Mouse (Mus musculus): ENCODE measurements around the gene Kctd5.
A peak's percentile ranks its signal among the peaks of the same experiment; 100 is the strongest.
"Not testable (repeated sequence)": the region's sequence is repeated elsewhere in the genome, so short reads cannot be mapped to it uniquely, and the experiment has no call there.

Kctd5 gene

DNA sequence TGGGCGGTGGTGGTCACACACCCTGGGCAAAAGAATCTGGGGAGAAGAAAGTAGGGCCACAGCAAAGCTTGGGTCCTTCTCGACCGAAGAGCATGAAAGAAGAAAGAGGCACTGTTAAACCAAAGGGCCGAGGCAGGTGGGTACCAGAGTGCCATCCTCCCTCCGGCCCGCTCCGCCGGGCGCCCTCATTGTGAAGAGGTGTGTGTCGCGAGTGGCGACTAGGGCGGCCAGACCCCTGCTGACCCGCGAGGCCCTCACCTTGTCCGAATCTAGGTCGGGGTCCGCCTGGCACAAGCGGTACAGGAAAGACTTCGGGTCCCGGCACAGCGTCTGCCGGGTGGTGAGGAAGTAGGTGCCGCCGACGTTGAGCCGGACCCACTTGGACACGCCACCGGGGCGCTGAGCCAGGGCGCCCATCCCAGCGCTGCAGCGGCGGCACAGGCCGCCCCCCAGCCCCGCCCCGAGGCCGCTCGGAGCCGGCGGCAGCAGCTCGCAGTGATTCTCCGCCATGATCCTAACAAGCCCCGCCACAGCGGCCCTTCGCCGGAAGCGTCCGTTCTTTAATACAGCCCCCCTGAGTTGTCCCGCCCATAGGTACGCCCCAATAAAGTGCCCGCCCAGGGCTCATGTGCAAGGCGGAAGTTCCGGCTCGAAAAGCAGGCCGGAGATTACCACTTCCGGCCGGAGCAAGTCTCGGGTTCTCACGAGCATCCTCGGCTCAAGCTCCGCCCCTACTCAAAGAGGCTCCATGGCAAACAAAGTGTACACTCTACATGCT is at the start of gene Kctd5:
Gene Kctd5 (minus strand): TSS at position 567 of the 778 bp plus-strand sequence.
- DNase-seq (ENCODE audit: low spot score in 2 of 2): peak; percentile 79 to 83

GRCm38 (mm10) chr17:24119446-24119845 is 46.2 kb upstream of the Kctd5 start:
- DNase-seq (ENCODE audit: low spot score in 2 of 2): no peak

DNA sequence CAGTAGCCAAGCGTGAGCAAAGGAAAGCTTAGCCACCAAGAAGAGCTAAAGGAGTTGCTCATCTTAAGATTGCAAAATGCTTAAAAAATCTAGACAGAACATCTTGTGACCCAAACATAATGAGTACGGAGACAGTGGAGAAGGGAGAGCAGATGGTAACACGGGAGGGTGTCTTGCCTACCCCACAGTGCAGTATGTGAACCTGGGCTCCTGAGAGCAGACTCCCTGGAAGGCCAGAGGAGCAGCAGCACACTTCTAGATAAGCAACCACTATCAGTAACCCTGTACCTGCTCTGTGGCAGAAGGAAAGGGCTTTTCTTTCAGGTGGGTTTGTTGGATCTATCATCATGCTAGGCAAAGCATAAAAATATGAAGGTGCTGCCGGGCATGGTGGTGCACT is 39.7 kb upstream of the Kctd5 start:
- DNase-seq (ENCODE audit: low spot score in 2 of 2): no peak

DNA sequence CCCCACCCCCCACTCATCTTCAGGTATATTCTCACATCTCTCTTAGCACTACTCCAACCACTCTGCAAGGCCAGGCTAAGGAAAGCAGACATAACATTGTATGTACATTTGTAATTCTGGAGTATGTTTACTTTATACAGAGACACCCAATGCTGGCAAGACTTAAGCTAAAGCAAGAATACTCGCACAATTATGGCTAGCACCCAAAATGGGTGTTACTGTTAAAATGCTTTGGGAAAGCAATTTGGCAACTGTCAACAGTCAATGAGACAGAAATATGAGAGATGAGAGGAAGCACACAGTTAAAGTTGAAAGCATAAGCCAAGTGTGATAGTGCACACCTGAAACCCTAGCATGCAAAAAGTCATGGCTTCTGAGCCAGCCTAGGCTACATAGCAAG is 38.0 kb upstream of the Kctd5 start:
- no peak for DNase-seq (ENCODE audit: low spot score in 2 of 2)

DNA sequence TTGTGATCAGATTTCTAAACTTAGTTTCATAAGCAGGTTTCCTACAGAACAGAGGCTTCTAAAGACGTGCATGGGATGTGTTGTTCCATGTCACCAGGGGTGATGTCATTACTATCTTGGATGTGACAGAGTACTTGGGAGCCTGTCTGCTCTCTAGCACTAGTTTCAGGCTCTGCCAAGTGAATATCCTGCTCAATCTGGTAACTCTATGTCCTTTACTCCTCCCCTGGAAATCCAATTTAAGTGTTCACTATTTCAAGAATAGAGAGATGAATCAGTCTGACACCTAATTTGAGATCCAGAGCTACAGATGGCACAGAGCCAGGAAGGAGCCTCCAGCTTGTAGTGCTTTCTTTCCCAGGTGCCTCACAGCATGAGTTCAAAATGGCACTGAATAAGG is 35.6 kb upstream of the Kctd5 start:
- no peak for DNase-seq (ENCODE audit: low spot score in 2 of 2)

GRCm38 (mm10) chr17:24105111-24105510 is 31.8 kb upstream of the Kctd5 start:
- no peak for DNase-seq (ENCODE audit: low spot score in 2 of 2)

DNA sequence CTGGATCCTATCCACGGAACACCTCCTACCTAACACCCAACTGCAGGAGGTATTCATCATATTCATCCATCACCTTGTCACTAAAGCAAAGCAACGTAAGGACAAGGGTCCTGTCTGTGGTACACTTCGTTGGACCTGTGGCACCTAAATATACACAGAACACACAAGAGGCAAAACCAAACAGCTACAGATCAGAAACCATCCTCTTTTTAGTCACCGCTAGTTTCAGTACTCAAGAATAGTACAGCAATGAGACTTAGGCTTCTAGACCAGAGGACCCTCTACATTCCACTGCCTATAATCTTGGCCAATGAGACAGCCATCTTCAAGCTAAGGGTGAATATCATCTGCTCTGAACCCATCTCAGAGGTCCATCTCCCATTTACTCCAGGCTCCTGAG is 25.1 kb upstream of the Kctd5 start:
- DNase-seq (ENCODE audit: low spot score in 2 of 2): no peak

DNA sequence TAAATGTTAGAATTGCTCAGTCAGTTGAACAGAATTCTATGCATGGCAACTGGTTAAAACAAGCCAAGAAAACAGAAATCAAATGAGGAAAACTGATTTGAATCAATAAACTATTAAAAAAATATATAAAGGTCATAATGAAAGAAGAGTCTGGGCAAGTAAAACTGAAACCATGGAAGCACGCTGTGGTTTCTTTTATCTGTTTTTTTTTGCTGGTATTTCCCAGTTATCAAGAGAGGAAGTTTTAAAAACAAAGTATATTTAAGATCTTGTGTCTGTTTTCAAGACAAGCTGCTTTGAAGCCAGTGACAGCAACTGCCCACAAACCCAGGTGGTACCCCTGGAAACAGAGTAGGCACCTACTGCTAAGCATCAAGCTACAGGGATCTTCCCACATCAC is 17.3 kb upstream of the Kctd5 start:
- DNase-seq (ENCODE audit: low spot score in 2 of 2): no peak

GRCm38 (mm10) chr17:24086399-24086798 is 13.1 kb upstream of the Kctd5 start:
- not testable (repeated sequence) for DNase-seq (ENCODE audit: low spot score in 2 of 2)

DNA sequence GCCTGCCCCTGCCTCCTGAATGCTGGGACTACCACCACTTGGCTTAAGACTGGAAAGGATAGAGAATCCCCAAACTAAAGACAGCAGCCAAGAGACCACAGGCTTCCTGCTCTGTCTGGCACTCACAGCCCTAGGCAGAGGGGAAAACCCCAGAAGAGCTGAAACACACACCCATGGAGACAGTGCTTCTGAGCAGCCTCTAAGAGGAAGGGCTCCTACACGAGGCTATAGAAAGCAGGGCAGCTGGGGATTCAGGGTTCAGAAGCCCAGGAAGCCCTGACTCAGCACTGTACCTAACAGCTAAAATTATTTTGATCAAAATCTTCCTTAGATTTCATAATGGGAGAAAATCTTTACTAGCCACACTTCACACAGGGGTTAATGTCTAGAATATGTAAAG is 11.3 kb upstream of the Kctd5 start:
- no peak for DNase-seq (ENCODE audit: low spot score in 2 of 2)

DNA sequence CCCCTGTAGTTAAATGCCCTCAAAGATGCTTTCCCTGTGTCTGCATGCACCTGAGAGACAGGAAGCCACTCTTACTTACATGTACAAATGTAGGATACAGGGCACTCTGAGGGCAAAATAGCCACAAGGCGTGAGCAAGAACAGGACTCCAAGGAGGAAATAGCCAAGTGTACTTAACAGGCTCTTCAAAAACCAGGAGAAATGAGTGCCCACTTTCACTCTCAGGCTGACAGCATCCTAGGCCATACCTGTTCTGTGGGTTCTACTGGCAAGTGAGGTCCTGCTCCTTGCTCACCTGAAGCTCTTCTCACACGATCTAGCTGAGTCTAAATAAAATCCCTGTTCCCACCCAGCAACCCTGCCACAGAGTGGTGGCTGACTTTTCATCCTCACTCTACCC is 3.8 kb upstream of the Kctd5 start:
- no peak for DNase-seq (ENCODE audit: low spot score in 2 of 2)

DNA sequence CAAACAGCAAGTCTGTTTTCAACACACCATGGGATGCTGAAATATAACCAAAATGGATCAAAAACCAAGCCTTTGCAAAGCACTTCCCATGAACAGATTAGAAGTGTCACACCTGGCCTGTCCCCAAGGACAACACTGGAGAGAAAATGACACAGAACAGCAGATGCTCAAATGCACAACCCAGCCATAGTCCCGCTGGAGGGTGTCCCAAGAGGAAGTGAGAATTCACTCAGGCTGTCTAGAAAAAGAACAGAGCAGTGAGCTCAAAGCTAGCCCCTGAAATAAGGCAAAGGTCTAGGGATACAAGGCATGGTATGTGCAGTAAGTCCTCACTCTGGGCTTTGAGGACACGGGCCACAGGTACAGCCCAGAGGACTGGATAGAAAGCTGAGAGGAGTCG is 3.8 kb downstream of the Kctd5 start:
- no peak for DNase-seq (ENCODE audit: low spot score in 2 of 2)

DNA sequence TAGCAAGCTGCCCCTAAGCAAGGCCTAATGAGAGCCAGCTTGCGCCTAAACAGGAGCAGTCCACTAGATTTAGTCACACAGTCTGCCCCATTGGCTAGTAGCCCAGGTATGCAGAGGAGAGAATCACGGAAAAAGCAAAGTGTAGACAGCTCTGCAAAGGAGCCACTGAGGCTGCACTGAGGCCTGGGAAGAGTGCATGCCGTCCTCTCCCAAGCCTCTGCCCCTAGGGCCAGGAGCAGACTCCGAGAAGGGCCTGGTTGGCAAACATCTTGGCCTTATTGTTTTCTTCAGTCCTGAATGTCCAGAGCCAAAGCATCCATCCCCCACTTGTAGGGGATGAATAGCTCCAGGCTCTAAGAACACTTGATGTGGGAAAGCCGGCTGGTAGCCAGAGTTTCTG is 5.0 kb downstream of the Kctd5 start:
- DNase-seq (ENCODE audit: low spot score in 2 of 2): no peak

DNA sequence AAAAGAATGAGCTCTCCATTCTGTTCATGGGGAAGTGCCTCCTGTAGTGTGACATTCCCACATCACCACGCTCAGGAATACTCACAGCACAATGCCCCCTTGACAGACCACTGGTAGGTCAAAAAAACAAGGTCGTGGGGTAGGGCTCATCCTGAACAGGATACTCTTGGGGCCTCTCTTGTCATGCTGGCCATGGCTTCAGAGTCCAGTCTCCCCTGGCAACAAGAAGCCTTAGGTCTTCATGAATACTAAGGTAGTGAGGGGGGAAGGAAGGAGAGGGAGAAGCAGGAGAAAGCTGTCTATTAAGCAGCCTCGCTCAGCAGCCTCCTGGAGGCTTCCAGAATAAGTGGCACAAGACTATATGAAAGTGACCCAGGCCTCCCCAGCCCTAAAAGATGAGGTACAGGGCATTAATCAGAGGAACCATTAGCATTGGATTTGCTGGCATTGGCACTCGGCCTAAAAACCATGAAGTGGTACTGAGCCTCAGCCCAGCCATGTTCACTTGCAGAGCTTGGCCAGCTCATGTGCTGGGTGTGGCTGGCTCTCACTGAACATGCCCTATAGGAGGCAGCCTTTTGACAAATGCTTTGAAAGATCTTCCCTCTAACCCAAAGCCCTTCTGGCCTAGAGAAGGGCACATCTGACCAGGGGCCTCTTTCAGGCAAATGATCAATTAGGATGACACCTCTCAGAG is 10.7 kb downstream of the Kctd5 start:
- no peak for DNase-seq (ENCODE audit: low spot score in 2 of 2)

DNA sequence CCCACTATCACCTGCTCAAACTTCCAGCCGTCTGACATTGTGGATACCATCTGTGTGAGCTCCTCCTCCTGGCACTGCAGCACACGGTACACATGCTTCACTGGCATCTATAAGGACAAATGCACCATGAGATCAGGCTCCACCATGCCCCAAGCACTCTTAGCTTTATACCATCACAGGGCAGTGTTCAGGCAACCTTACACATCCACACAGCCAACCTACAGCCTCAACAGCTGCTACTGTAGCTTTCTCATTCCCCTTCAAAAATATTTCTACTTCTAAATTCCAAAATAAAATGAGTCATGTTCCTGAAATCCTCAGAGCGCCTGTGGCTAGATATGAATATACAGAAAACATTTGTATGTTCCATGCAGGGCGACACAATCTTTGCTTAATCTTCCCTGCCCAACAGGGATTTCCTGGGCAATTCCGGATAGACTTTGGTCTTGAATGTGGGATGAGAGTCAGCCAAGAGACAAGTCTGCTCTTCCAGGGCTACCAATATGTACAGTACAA is 15.5 kb downstream of the Kctd5 start:
- no peak for DNase-seq (ENCODE audit: low spot score in 2 of 2)

GRCm38 (mm10) chr17:24056636-24057625 is 16.4 kb downstream of the Kctd5 start:
- DNase-seq (ENCODE audit: low spot score in 2 of 2): no peak

GRCm38 (mm10) chr17:24049008-24049407 is 24.3 kb downstream of the Kctd5 start:
- DNase-seq (ENCODE audit: low spot score in 2 of 2): no peak

- DNase-seq (ENCODE audit: low spot score in 2 of 2): no peak
Measured at GRCm38 (mm10) chr17:24048053-24048452, 25.2 kb downstream of the Kctd5 start.

- DNase-seq (ENCODE audit: low spot score in 2 of 2): no peak
Measured at GRCm38 (mm10) chr17:24046026-24046425, 27.3 kb downstream of the Kctd5 start.

DNA sequence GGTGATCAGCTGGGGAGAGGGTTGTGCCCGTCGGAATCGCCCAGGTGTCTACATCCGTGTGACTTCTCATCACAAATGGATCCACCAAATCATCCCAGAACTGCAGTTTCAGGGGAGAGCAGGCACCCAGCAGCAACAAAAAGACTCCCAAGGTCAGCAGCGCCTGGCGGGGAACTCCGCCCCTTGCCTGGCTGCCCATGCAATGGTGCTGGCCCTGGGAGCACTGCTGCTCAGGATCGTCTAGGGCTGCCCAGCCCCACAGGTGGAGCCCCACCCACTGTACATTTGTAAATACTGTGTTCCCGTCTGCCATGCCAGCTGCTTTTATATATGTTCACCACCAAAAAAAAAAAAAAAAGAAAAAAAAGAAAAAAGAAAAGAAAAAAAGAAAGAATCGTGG is 27.7 kb downstream of the Kctd5 start:
- DNase-seq (ENCODE audit: low spot score in 2 of 2): no peak

GRCm38 (mm10) chr17:24044482-24044881 is 28.8 kb downstream of the Kctd5 start:
- no peak for DNase-seq (ENCODE audit: low spot score in 2 of 2)

DNA sequence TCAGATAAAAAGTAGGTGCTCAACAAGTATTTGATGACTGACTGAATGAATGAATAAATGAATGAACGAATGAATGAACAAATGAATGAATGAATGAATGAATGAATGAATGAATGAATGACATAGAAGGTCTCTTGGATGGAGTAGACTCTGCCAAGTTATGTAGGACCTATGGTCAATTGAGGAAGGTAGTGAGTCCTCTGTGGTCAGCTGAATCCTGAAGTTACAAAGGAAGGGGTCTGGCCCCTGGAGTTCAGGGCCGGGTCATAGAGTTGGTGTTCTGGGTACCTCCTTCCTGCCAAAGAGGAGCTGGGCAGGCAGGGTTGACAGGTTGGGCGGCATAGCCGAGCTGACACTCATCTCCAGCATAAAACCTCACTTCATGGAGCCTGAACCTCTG is 35.4 kb downstream of the Kctd5 start, which contains the start of gene Prss27:
Gene Prss27 (plus strand): TSS at position 301 of the 400 bp plus-strand sequence.
- no peak for DNase-seq (ENCODE audit: low spot score in 2 of 2)
